Mouse (Mus musculus) G1E (cell line): ENCODE data around the gene Gm26965.

Experiments used
- CTCF ChIP-seq: IDR thresholded peaks from 2 replicates; pipeline ENCODE4 v1.5.1; 2012; ENCODE audit warnings: low read depth, low read length, inconsistent platforms, mixed read lengths
- GATA1 ChIP-seq: IDR thresholded peaks from 2 replicates; pipeline ENCODE4 v1.6.1; 2012; ENCODE audit warnings: borderline replicate concordance, low read length, inconsistent platforms, mixed read lengths
- GATA2 ChIP-seq: IDR thresholded peaks from 2 replicates; pipeline ENCODE4 v1.6.1; 2012; ENCODE audit warnings: low read depth, low read length, inconsistent platforms, borderline replicate concordance
- POLR2AphosphoS5 ChIP-seq: IDR thresholded peaks from 2 replicates; pipeline ENCODE4 v1.6.1; 2012; ENCODE audit warnings: low read depth, low read length, inconsistent platforms; ENCODE audit not compliant: insufficient replicate concordance
- TAL1 ChIP-seq: conservative IDR thresholded peaks from 2 replicates; pipeline ENCODE4 v1.6.1; 2012; ENCODE audit warnings: low read depth, low read length, inconsistent platforms, mixed read lengths

DNA sequence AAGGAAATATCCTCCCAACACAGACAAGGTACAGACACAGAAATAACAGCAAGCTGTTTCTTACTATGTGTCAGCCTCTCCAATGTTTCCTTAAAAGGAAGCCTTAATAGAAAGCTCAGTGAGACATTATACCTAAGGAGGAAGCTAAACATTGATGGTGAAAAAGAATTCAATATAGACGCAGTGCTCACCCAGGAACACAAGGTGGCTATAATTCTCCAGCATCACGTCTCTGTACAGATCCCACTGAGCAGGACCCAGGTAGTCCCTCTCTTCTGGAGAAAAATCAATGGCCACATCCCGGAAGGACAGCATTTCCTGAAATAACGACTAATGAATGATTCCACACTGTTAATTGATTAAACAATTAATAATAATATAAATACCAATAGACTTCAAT lies 44.4 kb downstream of the Gm26965 start:
- no peak for TF ChIP-seq CTCF
- TF ChIP-seq GATA1, result no peak
- TF ChIP-seq POLR2AphosphoS5, result no peak
- TF ChIP-seq TAL1, result no peak
- no peak for TF ChIP-seq GATA2
